Mouse (Mus musculus): Measurements from ENCODE around the gene Ubxn1. TPM values are rescaled to one million over a fixed set of nuclear protein-coding genes. Genes with fewer than 3 reads are reported as not detected.
A peak's percentile ranks its signal among the peaks of the same experiment; 100 is the strongest.
"Not testable (repeated sequence)": the region's sequence is repeated elsewhere in the genome, so short reads cannot be mapped to it uniquely, and the experiment has no call there.

Gene Ubxn1
- total RNA-seq, 2 experiments from 2014 or later = 109 to 122 TPM

- no peak for DNase-seq
- intact Hi-C loops (cut with DNase I) = no loop called here
These were observed 18.9 kb upstream of the Ubxn1 start for GRCm38 (mm10) chr19:8852236-8852928.

- no peak for DNase-seq
- intact Hi-C loops (cut with DNase I) = no loop called here
These were observed 18.2 kb upstream of the Ubxn1 start for GRCm38 (mm10) chr19:8853117-8853516.

- peak; percentile 46 for DNase-seq
- intact Hi-C loops (cut with DNase I) = loop anchor here (2.0 kb wide), 1 partner anchor 253 kb away; no protein-coding TSS in a partner anchor
These were observed 13.6 kb upstream of the Ubxn1 start for GRCm38 (mm10) chr19:8857689-8858088.

- DNase-seq = no peak
- intact Hi-C loops (cut with DNase I) = no loop called here
These were observed 12.3 kb upstream of the Ubxn1 start for GRCm38 (mm10) chr19:8859018-8859417.

- intact Hi-C loops (cut with DNase I) = no loop called here
- no peak for DNase-seq
These were observed 7.0 kb upstream of the Ubxn1 start for GRCm38 (mm10) chr19:8864265-8864664.

- intact Hi-C loops (cut with DNase I); DNase-seq: not testable (repeated sequence)
These were observed 915 bp upstream of the Ubxn1 start for GRCm38 (mm10) chr19:8870381-8870780.

- no peak for DNase-seq
These were observed 458 bp upstream of the Ubxn1 start for GRCm38 (mm10) chr19:8870838-8871237.

GRCm38 (mm10) chr19:8872266-8872840 lies 1.1 kb downstream of the Ubxn1 start:
- intact Hi-C loops (cut with DNase I) = no loop called here
- DNase-seq = no peak

More at GRCm38 (mm10) chr19:8870838-8871237, 458 bp upstream of the Ubxn1 start:
- intact Hi-C loops (cut with DNase I) = no loop called here

GRCm38 (mm10) chr19:8875031-8875430 lies 3.7 kb downstream of the Ubxn1 start:
- intact Hi-C loops (cut with DNase I) = no loop called here

GRCm38 (mm10) chr19:8880311-8881033 lies 9.2 kb downstream of the Ubxn1 start, which contains the start of gene Uqcc3:
Uqcc3 (minus strand) TSS chr19:8880923.
- peak; percentile 89 for DNase-seq
- intact Hi-C loops (cut with DNase I) = no loop called here

More at GRCm38 (mm10) chr19:8875031-8875430, 3.7 kb downstream of the Ubxn1 start:
- DNase-seq = no peak

- intact Hi-C loops (cut with DNase I) = no loop called here
- DNase-seq = no peak
These were observed 9.7 kb downstream of the Ubxn1 start for GRCm38 (mm10) chr19:8881034-8881392.

GRCm38 (mm10) chr19:8883616-8884015 lies 12.3 kb downstream of the Ubxn1 start, which contains the start of the genes Lbhd1 and Gm49403:
Lbhd1 (plus strand) TSS chr19:8883732.
Gm49403 (plus strand) TSS chr19:8883930.
- no peak for DNase-seq
- intact Hi-C loops (cut with DNase I) = no loop called here

GRCm38 (mm10) chr19:8886916-8887584 lies 15.8 kb downstream of the Ubxn1 start:
- no peak for DNase-seq
- intact Hi-C loops (cut with DNase I) = no loop called here

GRCm38 (mm10) chr19:8887585-8888463 lies 16.5 kb downstream of the Ubxn1 start:
- intact Hi-C loops (cut with DNase I) = no loop called here
- no peak for DNase-seq

- intact Hi-C loops (cut with DNase I) = no loop called here
- DNase-seq = peak; percentile 97
These were observed 17.5 kb downstream of the Ubxn1 start, which contains the start of the genes 1810009A15Rik and Gm49416 for GRCm38 (mm10) chr19:8888511-8889385. 1810009A15Rik (plus strand) TSS chr19:8888853. Gm49416 (plus strand) TSS chr19:8888926.

GRCm38 (mm10) chr19:8892829-8893766 lies 21.8 kb downstream of the Ubxn1 start, which contains the start of gene Ints5:
Ints5 (plus strand) TSS chr19:8893005.
- peak; percentile 81 for DNase-seq
- intact Hi-C loops (cut with DNase I) = no loop called here

GRCm38 (mm10) chr19:8895397-8895960 lies 24.2 kb downstream of the Ubxn1 start:
- intact Hi-C loops (cut with DNase I) = no loop called here
- no peak for DNase-seq

Measured in left cerebral cortex, postnatal 4 days (tissue).